Mouse (Mus musculus): ENCODE measurements around the gene Crtam.

Gene Crtam

GRCm38 (mm10) chr9:41004415-41004814 lies at the start of gene Crtam:
Gene Crtam, minus strand, starts transcription at chr9:41004628.
- DNase-seq (ENCODE audit: low read depth, low spot score), result no peak

GRCm38 (mm10) chr9:41054166-41054565 lies 49.7 kb upstream of the Crtam start:
- no peak for DNase-seq (ENCODE audit: low read depth, low spot score)

GRCm38 (mm10) chr9:41053478-41053877 lies 49.0 kb upstream of the Crtam start:
- DNase-seq (ENCODE audit: low read depth, low spot score), result no peak

GRCm38 (mm10) chr9:41051080-41051932 lies 46.9 kb upstream of the Crtam start:
- DNase-seq (ENCODE audit: low read depth, low spot score), result no peak

- no peak for DNase-seq (ENCODE audit: low read depth, low spot score)
Measured at GRCm38 (mm10) chr9:41050331-41051079, 46.1 kb upstream of the Crtam start.

GRCm38 (mm10) chr9:41049282-41049681 lies 44.9 kb upstream of the Crtam start:
- DNase-seq (ENCODE audit: low read depth, low spot score), result no peak

GRCm38 (mm10) chr9:41048820-41049219 lies 44.4 kb upstream of the Crtam start:
- no peak for DNase-seq (ENCODE audit: low read depth, low spot score)

GRCm38 (mm10) chr9:41048216-41048615 lies 43.8 kb upstream of the Crtam start:
- DNase-seq (ENCODE audit: low read depth, low spot score), result no peak

- DNase-seq (ENCODE audit: low read depth, low spot score), result no peak
Measured at GRCm38 (mm10) chr9:41047654-41048053, 43.2 kb upstream of the Crtam start.

GRCm38 (mm10) chr9:41044626-41045025 lies 40.2 kb upstream of the Crtam start:
- DNase-seq (ENCODE audit: low read depth, low spot score), result peak; percentile 76

GRCm38 (mm10) chr9:41043641-41044040 lies 39.2 kb upstream of the Crtam start:
- DNase-seq (ENCODE audit: low read depth, low spot score), result no peak

- no peak for DNase-seq (ENCODE audit: low read depth, low spot score)
Measured at GRCm38 (mm10) chr9:41041404-41041803, 37.0 kb upstream of the Crtam start.

- no peak for DNase-seq (ENCODE audit: low read depth, low spot score)
Measured at GRCm38 (mm10) chr9:41038150-41038664, 33.8 kb upstream of the Crtam start.

GRCm38 (mm10) chr9:41031590-41032489 lies 27.4 kb upstream of the Crtam start:
- no peak for DNase-seq (ENCODE audit: low read depth, low spot score)

- DNase-seq (ENCODE audit: low read depth, low spot score), result no peak
Measured at GRCm38 (mm10) chr9:41029827-41030226, 25.4 kb upstream of the Crtam start.

GRCm38 (mm10) chr9:41028470-41028869 lies 24.0 kb upstream of the Crtam start:
- no peak for DNase-seq (ENCODE audit: low read depth, low spot score)

GRCm38 (mm10) chr9:41021690-41022089 lies 17.3 kb upstream of the Crtam start:
- no peak for DNase-seq (ENCODE audit: low read depth, low spot score)

GRCm38 (mm10) chr9:41020486-41020885 lies 16.1 kb upstream of the Crtam start:
- no peak for DNase-seq (ENCODE audit: low read depth, low spot score)

GRCm38 (mm10) chr9:41014512-41014911 lies 10.1 kb upstream of the Crtam start:
- no peak for DNase-seq (ENCODE audit: low read depth, low spot score)

GRCm38 (mm10) chr9:41012456-41012855 lies 8.0 kb upstream of the Crtam start:
- no peak for DNase-seq (ENCODE audit: low read depth, low spot score)
